Mouse (Mus musculus): ENCODE data around the gene Det1. TPM values are rescaled to one million over a fixed set of nuclear protein-coding genes. Genes with fewer than 3 reads are reported as not detected.

Det1 gene
- polyA plus RNA-seq, 1 experiment from 2014 or later = 13.7 TPM

DNA sequence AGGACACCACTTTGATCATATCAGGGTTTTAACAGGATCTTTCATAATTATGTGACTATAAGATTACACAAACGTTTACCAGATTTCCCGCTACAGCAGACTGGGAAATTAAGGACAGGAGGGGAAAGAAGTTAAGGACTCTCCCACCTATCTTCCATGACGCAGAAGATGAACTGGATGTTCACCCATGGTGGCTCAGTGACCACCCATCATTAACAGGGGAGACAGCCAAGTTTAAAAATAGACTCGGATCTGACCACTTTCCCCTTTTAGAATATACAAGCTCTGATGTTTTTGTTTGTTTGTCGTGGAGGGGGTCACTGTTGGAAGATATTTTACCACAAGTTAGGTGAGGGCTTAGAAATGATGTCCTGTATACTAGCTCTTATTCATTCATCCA is 5.5 kb downstream of the Det1 start:
- Histone ChIP-seq H3K4me2 (no peak overlapping the region), H3K4me1 (peaks cover 13% of the 10 kb centered on the region), H3K4me3 (no peak overlapping the region), H3K9ac (no peak overlapping the region), H3K36me3 (peaks cover 72% of the 10 kb centered on the region), H3K9me3 (replicated peaks) (no peaks in the 10 kb centered on the region), H3K27ac (no peak overlapping the region), H3K27me3 (replicated peaks) (no peaks in the 10 kb centered on the region)
- 73% methylated on average over 5 of the region's 5 CpGs for WGBS (ENCODE audit: insufficient replicate concordance)
- ATAC-seq = no peak

DNA sequence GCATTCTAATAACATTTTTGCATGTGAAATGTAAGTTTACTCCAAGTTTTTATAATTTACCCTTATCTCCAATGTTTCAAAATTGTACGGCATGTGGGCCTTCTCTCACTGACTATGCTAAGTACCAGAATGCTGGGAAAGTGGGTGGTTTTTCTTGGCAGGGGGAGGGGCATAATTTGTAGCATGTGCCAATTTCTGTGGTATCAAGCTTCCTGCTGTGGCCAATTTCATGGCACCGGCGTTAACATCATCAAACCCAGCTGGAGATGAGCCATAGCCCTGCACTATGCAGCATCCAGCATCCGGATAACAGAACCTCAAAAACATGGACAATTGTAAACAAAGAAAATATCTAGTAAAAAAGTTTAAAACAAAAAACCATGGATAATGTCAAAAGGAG is 9.8 kb downstream of the Det1 start:
- Histone ChIP-seq H3K36me3 (peaks cover 73% of the 10 kb centered on the region), H3K27me3 (replicated peaks) (no peaks in the 10 kb centered on the region), H3K9me3 (replicated peaks) (no peaks in the 10 kb centered on the region), H3K27ac (no peak overlapping the region), H3K9ac (no peak overlapping the region), H3K4me3 (no peak overlapping the region), H3K4me2 (no peak overlapping the region), H3K4me1 (no peaks in the 10 kb centered on the region)
- ATAC-seq = no peak
- WGBS (ENCODE audit: insufficient replicate concordance) = 81% methylated on average over 4 of the region's 4 CpGs

DNA sequence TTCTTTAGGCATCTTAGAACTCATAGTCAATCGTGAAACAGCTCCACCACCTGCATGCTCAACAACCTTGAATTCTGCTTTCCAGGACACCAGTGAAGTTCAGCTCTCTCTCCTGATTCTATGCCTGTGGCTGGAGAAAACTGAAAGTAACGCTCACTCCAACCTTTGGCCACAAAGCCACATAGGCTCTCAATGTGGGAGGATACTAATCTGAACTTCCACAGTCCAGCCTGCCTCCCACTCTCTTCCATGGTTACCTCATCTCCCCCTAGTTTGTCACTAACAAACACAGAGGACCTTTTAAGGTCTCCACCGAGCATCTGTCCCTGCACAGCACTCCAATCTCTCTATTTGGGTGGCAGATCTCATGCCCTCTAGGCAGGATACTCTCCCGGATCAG is 11.4 kb downstream of the Det1 start:
- Histone ChIP-seq H3K36me3 (peaks cover 60% of the 10 kb centered on the region), H3K27me3 (replicated peaks) (no peaks in the 10 kb centered on the region), H3K4me1 (no peaks in the 10 kb centered on the region), H3K4me3 (no peak overlapping the region), H3K4me2 (no peak overlapping the region), H3K9me3 (replicated peaks) (no peaks in the 10 kb centered on the region), H3K27ac (no peak overlapping the region), H3K9ac (no peak overlapping the region)
- WGBS (ENCODE audit: insufficient replicate concordance) = 77% methylated on average over 4 of the region's 4 CpGs
- no peak for ATAC-seq

- Histone ChIP-seq H3K4me3 (no peak overlapping the region), H3K9ac (no peak overlapping the region), H3K4me2 (no peak overlapping the region), H3K9me3 (replicated peaks) (no peaks in the 10 kb centered on the region), H3K36me3 (peaks cover 72% of the 10 kb centered on the region), H3K27ac (no peak overlapping the region), H3K27me3 (replicated peaks) (no peaks in the 10 kb centered on the region), H3K4me1 (no peaks in the 10 kb centered on the region)
- 76% methylated on average over 14 of the region's 14 CpGs for WGBS (ENCODE audit: insufficient replicate concordance)
- peak; percentile 40; the same call in 1 of the 2 replicates for ATAC-seq
Measured at GRCm38 (mm10) chr7:78827749-78828362, 19.2 kb downstream of the Det1 start.

DNA sequence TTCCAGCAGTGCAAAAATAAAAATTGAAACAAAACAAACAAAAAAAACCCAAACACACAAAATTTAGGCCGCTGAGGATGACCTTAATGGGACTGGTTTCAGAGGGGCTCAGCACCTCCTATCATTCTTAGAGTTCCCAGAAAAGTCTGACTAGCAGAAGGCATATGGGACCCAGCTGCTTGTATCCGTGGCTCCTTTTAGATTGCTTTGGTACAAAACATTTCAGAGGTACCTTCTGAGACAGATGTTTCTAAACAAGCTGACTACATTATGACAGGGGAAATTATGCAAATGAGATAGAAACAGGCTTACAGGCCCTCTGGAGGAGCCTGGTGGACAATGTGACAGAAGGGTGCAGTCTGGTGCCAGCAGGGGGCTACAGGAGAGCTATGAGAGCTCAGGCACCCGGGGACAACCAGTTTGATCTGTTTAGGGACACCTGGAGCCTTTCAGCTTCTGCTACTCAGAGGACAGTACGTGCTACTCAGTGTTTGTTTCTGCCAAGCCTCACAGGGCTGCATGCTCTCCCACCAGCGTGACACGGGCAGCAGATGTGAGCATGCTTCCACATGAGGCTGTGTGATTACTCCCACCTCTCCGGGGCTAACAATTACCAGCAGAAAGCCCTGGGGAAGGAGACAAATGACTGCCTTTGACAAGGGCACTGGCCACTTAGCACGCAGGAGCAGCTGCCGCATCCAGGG is 20.2 kb downstream of the Det1 start:
- Histone ChIP-seq H3K36me3 (peaks cover 72% of the 10 kb centered on the region), H3K4me1 (no peaks in the 10 kb centered on the region), H3K4me2 (no peak overlapping the region), H3K4me3 (no peak overlapping the region), H3K27ac (no peak overlapping the region), H3K9ac (no peak overlapping the region), H3K9me3 (replicated peaks) (no peaks in the 10 kb centered on the region), H3K27me3 (replicated peaks) (no peaks in the 10 kb centered on the region)
- ATAC-seq = peak; percentile 42; the same call in 1 of the 2 replicates
- 70% methylated on average over 9 of the region's 9 CpGs for WGBS (ENCODE audit: insufficient replicate concordance)

DNA sequence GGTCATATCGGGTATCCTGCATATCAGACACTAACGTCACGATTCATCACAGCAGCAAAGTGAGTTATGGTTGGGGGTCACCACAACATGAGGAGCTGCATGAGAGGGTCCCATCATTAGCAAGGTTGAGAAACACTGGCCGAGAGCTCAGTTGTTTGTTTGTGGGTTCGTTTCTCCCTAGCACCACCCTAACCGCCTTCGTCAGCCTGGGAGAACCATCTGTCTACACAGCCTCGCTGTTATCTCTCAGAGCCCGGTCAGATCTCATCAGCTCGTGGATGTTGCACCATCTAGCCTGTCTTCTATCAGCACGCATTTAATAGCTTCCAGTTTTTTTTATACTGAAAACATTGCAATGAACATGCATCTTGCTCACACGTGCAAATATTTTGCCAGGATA is 28.7 kb downstream of the Det1 start:
- H3K36me3 ChIP-seq = 0 out of 2 replicates have a peak, but pooled peaks cover 6% of the 10 kb centered on the region
- H3K4me2 ChIP-seq = no peak overlapping the region
- H3K9me3 ChIP-seq (replicated peaks) = no peaks in the 10 kb centered on the region
- no peak overlapping the region for H3K4me3 ChIP-seq
- no peak overlapping the region for H3K9ac ChIP-seq
- no peak overlapping the region for H3K27ac ChIP-seq
- WGBS (ENCODE audit: insufficient replicate concordance) = 52% methylated on average over 12 of the region's 12 CpGs
- H3K27me3 ChIP-seq (replicated peaks) = no peaks in the 10 kb centered on the region
- H3K4me1 ChIP-seq = peaks cover 16% of the 10 kb centered on the region
- peak; percentile 65; the same call in 1 of the 2 replicates for ATAC-seq

DNA sequence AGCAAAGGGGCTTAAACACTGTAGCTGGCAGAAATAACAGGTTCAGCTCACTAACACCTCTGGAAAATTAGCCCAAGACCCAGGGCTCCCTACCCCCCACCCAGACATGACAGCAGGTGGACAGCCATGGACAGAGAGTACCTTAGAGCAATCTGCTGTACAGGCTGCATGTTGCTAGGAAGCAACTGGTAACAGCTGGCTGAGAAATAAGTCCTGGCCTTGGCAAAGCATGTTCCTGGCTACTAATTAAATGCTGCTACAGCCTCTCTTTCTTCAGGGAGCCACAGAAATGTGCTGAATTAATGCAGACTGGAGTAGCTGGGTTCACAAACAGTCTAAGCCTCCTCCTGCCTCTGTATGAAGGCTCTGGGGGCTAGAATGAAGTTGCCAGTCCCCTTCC is 32.3 kb downstream of the Det1 start:
- no peaks in the 10 kb centered on the region for H3K27me3 ChIP-seq (replicated peaks)
- ATAC-seq = no peak
- no peak overlapping the region for H3K27ac ChIP-seq
- no peak overlapping the region for H3K4me2 ChIP-seq
- H3K9ac ChIP-seq = no peak overlapping the region
- no peaks in the 10 kb centered on the region for H3K36me3 ChIP-seq
- peaks cover 18% of the 10 kb centered on the region for H3K4me1 ChIP-seq
- H3K9me3 ChIP-seq (replicated peaks) = no peaks in the 10 kb centered on the region
- H3K4me3 ChIP-seq = no peak overlapping the region

GRCm38 (mm10) chr7:78813791-78814190 is 33.3 kb downstream of the Det1 start:
- ATAC-seq = no peak
- 82% methylated on average over 6 of the region's 6 CpGs for WGBS (ENCODE audit: insufficient replicate concordance)

DNA sequence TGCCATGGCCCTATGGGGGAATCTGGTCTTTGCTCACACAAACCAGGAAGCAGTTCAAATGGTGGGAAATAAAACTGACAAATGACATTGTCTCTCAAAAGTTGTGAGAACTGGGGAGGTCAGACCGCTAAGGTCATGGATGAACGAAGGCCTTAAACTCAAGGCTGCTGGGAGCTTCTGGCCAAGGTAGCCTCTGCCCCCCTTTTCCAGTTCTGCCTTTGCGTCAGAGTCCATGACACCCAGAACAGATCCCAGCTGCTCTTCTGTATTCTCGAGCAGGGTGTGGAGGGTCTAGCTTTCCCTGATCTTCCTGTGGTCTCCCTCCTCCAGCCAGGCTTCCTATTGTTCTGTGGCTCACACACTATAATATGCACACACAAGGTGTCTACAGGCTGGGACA is 39.9 kb downstream of the Det1 start:
- Histone ChIP-seq H3K27ac (no peak overlapping the region), H3K4me2 (no peak overlapping the region), H3K36me3 (no peaks in the 10 kb centered on the region), H3K27me3 (replicated peaks) (no peaks in the 10 kb centered on the region), H3K9ac (no peak overlapping the region), H3K4me1 (peaks cover 17% of the 10 kb centered on the region), H3K9me3 (replicated peaks) (no peaks in the 10 kb centered on the region), H3K4me3 (no peak overlapping the region)
- no peak for ATAC-seq
- 77% methylated on average over 4 of the region's 4 CpGs for WGBS (ENCODE audit: insufficient replicate concordance)

More at GRCm38 (mm10) chr7:78813791-78814190, 33.3 kb downstream of the Det1 start:
- Histone ChIP-seq H3K27me3 (replicated peaks) (no peaks in the 10 kb centered on the region), H3K4me2 (no peak overlapping the region), H3K9me3 (replicated peaks) (no peaks in the 10 kb centered on the region), H3K27ac (no peak overlapping the region), H3K4me3 (no peak overlapping the region), H3K36me3 (no peaks in the 10 kb centered on the region), H3K9ac (no peak overlapping the region), H3K4me1 (peaks cover 25% of the 10 kb centered on the region)

DNA sequence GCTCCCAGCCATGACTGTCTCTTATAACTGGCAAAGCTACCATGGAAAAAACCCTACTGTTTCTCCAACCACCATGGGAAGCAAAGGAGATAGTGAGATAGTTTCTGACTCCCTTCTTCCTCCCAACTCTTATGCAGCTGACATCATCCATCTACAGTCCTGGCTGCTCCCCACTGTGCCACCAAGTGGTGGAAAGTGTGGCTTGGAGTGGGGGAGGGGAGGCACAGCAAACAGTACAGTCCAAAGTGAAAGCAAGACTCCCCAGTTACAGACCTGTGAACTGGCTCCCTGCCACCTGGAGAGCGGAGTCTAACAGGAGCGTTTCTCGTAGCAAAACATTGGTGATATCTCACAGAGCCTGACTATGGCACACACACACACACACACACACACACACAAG is 43.2 kb downstream of the Det1 start:
- no peaks in the 10 kb centered on the region for H3K9me3 ChIP-seq (replicated peaks)
- ATAC-seq = no peak
- no peaks in the 10 kb centered on the region for H3K36me3 ChIP-seq
- no peak overlapping the region for H3K27ac ChIP-seq
- H3K27me3 ChIP-seq (replicated peaks) = no peaks in the 10 kb centered on the region
- H3K9ac ChIP-seq = no peak overlapping the region
- H3K4me3 ChIP-seq = no peak overlapping the region
- peaks cover 43% of the 10 kb centered on the region for H3K4me1 ChIP-seq
- 71% methylated on average over 3 of the region's 3 CpGs for WGBS (ENCODE audit: insufficient replicate concordance)
- H3K4me2 ChIP-seq = no peak overlapping the region

- H3K9me3 ChIP-seq (replicated peaks) = no peaks in the 10 kb centered on the region
Measured at GRCm38 (mm10) chr7:78799730-78800496, 47.1 kb downstream of the Det1 start.

DNA sequence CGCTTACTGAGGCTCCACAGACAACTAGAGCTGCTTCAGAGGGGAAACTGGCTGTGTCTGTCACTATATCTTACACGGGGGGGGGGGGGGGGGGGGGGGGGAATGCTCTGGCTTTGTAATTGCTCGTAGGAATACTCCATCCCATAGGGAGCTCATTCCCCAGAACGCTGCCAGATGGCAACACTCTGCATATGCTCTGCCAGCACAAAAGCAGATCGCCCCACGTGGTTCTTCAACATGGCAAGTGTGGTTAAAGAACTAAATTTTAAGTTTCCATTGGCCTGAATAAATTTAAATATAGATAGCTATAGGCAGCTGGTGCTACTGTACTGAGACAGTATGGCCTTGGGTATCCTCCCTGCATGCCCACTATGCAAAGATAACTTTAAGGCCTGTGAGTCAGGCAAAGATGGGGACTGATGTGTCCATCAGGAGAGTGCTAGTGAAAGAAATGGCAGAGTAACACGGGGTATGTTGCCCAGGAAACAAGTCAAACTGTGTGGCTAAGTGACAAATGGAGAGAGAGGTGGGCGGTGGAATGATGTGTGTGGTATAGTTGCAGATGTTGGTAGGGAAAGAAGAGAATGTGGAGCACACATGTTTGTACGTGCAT is 49.1 kb downstream of the Det1 start:
- no peak for ATAC-seq
- WGBS (ENCODE audit: insufficient replicate concordance) = 60% methylated on average over 9 of the region's 9 CpGs
- Histone ChIP-seq H3K9ac (no peak overlapping the region), H3K36me3 (peaks cover 9% of the 10 kb centered on the region), H3K4me1 (peaks cover 90% of the 10 kb centered on the region), H3K27me3 (replicated peaks) (no peaks in the 10 kb centered on the region), H3K9me3 (replicated peaks) (no peaks in the 10 kb centered on the region), H3K27ac (peak overlapping the region; percentile 90), H3K4me2 (no peak overlapping the region), H3K4me3 (no peak overlapping the region)

More at GRCm38 (mm10) chr7:78799730-78800496, 47.1 kb downstream of the Det1 start:
- H3K4me3 ChIP-seq = peak overlapping the region; percentile 16; the same call in 1 of the 2 replicates
- no peaks in the 10 kb centered on the region for H3K27me3 ChIP-seq (replicated peaks)
- peak overlapping the region; percentile 90 for H3K27ac ChIP-seq
- peak overlapping the region; percentile 42 for H3K9ac ChIP-seq
- WGBS (ENCODE audit: insufficient replicate concordance) = 15% methylated on average over 9 of the region's 9 CpGs
- H3K4me1 ChIP-seq = peaks cover 80% of the 10 kb centered on the region
- H3K4me2 ChIP-seq = peak overlapping the region; percentile 62
- peak; percentile 95 for ATAC-seq
- H3K36me3 ChIP-seq = no peaks in the 10 kb centered on the region

Measured in liver, embryonic 12.5 days (tissue).